Mouse (Mus musculus) myocyte (in vitro differentiated cells): ENCODE measurements around the gene Prnd.
A peak's percentile ranks its signal among the peaks of the same experiment; 100 is the strongest.

ENCODE experiments used
- CEBPB ChIP-seq: IDR thresholded peaks from 2 replicates; pipeline ENCODE4 v1.6.1; 2011; ENCODE audit warnings: mild to moderate bottlenecking, moderate library complexity; ENCODE audit not compliant: poor library complexity, insufficient read depth, severe bottlenecking
- E2F4 ChIP-seq: IDR thresholded peaks from one replicate; pipeline ENCODE4 v1.6.1; 2011; ENCODE audit warnings: mild to moderate bottlenecking, control low read depth, moderate library complexity; ENCODE audit not compliant: insufficient read depth
- MYOG ChIP-seq, 3 experiments: IDR thresholded peaks; one replicate each; pipeline ENCODE4 v1.6.1; 2011; ENCODE audit warnings: control low read depth in 2 of 3, low read depth in 2 of 3, mild to moderate bottlenecking in 2 of 3; ENCODE audit not compliant: insufficient read length in 2 of 3, control insufficient read depth in 1 of 3, insufficient read depth in 1 of 3
- POLR2A ChIP-seq: IDR thresholded peaks from one replicate; pipeline ENCODE4 v1.6.1; 2011; ENCODE audit warnings: low read depth, mild to moderate bottlenecking, control low read depth, moderate library complexity; ENCODE audit not compliant: insufficient read length
- POLR2AphosphoS2 ChIP-seq: IDR thresholded peaks from one replicate; pipeline ENCODE4 v1.6.1; 2011; ENCODE audit warnings: low read depth, control low read depth; ENCODE audit not compliant: insufficient read length
- REST ChIP-seq: IDR thresholded peaks from one replicate; pipeline ENCODE4 v1.6.1; 2011; ENCODE audit warnings: mild to moderate bottlenecking, control low read depth, moderate library complexity; ENCODE audit not compliant: insufficient read depth, insufficient read length
- SRF ChIP-seq: IDR thresholded peaks from one replicate; pipeline ENCODE4 v1.6.1; 2011; ENCODE audit warnings: low read depth; ENCODE audit not compliant: control insufficient read depth, insufficient read length
- TCF12 ChIP-seq: IDR thresholded peaks from one replicate; pipeline ENCODE4 v1.6.1; 2011; ENCODE audit warnings: mild to moderate bottlenecking, control low read depth; ENCODE audit not compliant: poor library complexity, insufficient read depth, severe bottlenecking
- TCF3 ChIP-seq: IDR thresholded peaks from one replicate; pipeline ENCODE4 v1.6.1; 2011; ENCODE audit warnings: low read depth, control low read depth; ENCODE audit not compliant: insufficient read length
- USF1 ChIP-seq: IDR thresholded peaks from one replicate; pipeline ENCODE4 v1.6.1; 2011; ENCODE audit warnings: low read depth, mild to moderate bottlenecking, control low read depth, moderate library complexity

GRCm38 (mm10) chr2:131970597-131970996 lies 19.9 kb downstream of the Prnd start:
- TF ChIP-seq E2F4 (no peak), POLR2A (no peak), TCF3 (no peak), REST (no peak), CEBPB (no peak), USF1 (no peak), MYOG (IDR thresholded peaks at IDR 0.05; ENCODE audit: control insufficient read depth in 1 of 3, insufficient read depth in 1 of 3, insufficient read length in 2 of 3, low read depth in 2 of 3) (peak in 1 of 3 experiments; percentile 45), SRF (no peak), TCF12 (no peak), POLR2AphosphoS2 (no peak)
